Mouse (Mus musculus): ENCODE measurements around the gene Dpyd. TPM values are rescaled to one million over a fixed set of nuclear protein-coding genes. Genes with fewer than 3 reads are reported as not detected.

Gene Dpyd
- polyA plus RNA-seq, 1 experiment from 2014 or later = 2.3 TPM

- no peaks in the 10 kb centered on the region for H3K36me3 ChIP-seq
- H3K9me3 ChIP-seq (replicated peaks) = no peaks in the 10 kb centered on the region
- no peak overlapping the region for H3K9ac ChIP-seq
- 55% methylated on average over 2 of the region's 2 CpGs for WGBS (ENCODE audit: insufficient replicate concordance)
- ATAC-seq = no peak
- H3K4me3 ChIP-seq = no peak overlapping the region
- H3K27ac ChIP-seq = no peak overlapping the region
- no peak overlapping the region for H3K4me2 ChIP-seq
- H3K27me3 ChIP-seq (replicated peaks) = no peaks in the 10 kb centered on the region
- no peaks in the 10 kb centered on the region for H3K4me1 ChIP-seq
Observed at GRCm38 (mm10) chr3:118753623-118754022, 191.7 kb downstream of the Dpyd start.

GRCm38 (mm10) chr3:118756099-118756498, 194.2 kb downstream of the Dpyd start:
- ATAC-seq = no peak
- WGBS (ENCODE audit: insufficient replicate concordance) = 62% methylated on average over 1 of the region's 1 CpGs

GRCm38 (mm10) chr3:118812885-118813284, 251.0 kb downstream of the Dpyd start:
- Histone ChIP-seq H3K4me1 (no peaks in the 10 kb centered on the region), H3K27ac (no peak overlapping the region), H3K9ac (no peak overlapping the region), H3K36me3 (no peaks in the 10 kb centered on the region), H3K27me3 (replicated peaks) (no peaks in the 10 kb centered on the region), H3K4me3 (no peak overlapping the region), H3K9me3 (replicated peaks) (no peaks in the 10 kb centered on the region), H3K4me2 (no peak overlapping the region)
- ATAC-seq = no peak
- 64% methylated on average over 1 of the region's 1 CpGs for WGBS (ENCODE audit: insufficient replicate concordance)

More at GRCm38 (mm10) chr3:118756099-118756498, 194.2 kb downstream of the Dpyd start:
- Histone ChIP-seq H3K4me2 (no peak overlapping the region), H3K4me1 (no peaks in the 10 kb centered on the region), H3K27ac (no peak overlapping the region), H3K9me3 (replicated peaks) (no peaks in the 10 kb centered on the region), H3K27me3 (replicated peaks) (no peaks in the 10 kb centered on the region), H3K36me3 (no peaks in the 10 kb centered on the region), H3K4me3 (no peak overlapping the region), H3K9ac (no peak overlapping the region)

GRCm38 (mm10) chr3:118850613-118851527, 288.9 kb downstream of the Dpyd start:
- H3K36me3 ChIP-seq = no peaks in the 10 kb centered on the region
- no peak overlapping the region for H3K9ac ChIP-seq
- no peak overlapping the region for H3K4me2 ChIP-seq
- no peak for ATAC-seq
- H3K4me3 ChIP-seq = no peak overlapping the region
- H3K27ac ChIP-seq = no peak overlapping the region
- no peaks in the 10 kb centered on the region for H3K27me3 ChIP-seq (replicated peaks)
- H3K4me1 ChIP-seq = no peaks in the 10 kb centered on the region
- WGBS (ENCODE audit: insufficient replicate concordance) = 47% methylated on average over 4 of the region's 4 CpGs
- H3K9me3 ChIP-seq (replicated peaks) = no peaks in the 10 kb centered on the region

- no peak for ATAC-seq
- no peak overlapping the region for H3K9ac ChIP-seq
- 66% methylated on average over 5 of the region's 5 CpGs for WGBS (ENCODE audit: insufficient replicate concordance)
- H3K4me1 ChIP-seq = no peaks in the 10 kb centered on the region
- H3K9me3 ChIP-seq (replicated peaks) = no peaks in the 10 kb centered on the region
- no peaks in the 10 kb centered on the region for H3K36me3 ChIP-seq
- H3K4me2 ChIP-seq = no peak overlapping the region
- H3K27ac ChIP-seq = no peak overlapping the region
- H3K27me3 ChIP-seq (replicated peaks) = no peaks in the 10 kb centered on the region
- no peak overlapping the region for H3K4me3 ChIP-seq
Observed at GRCm38 (mm10) chr3:118852711-118853110, 290.8 kb downstream of the Dpyd start.

GRCm38 (mm10) chr3:118855411-118855810, 293.5 kb downstream of the Dpyd start:
- Histone ChIP-seq H3K27ac (no peak overlapping the region), H3K4me2 (no peak overlapping the region), H3K27me3 (replicated peaks) (no peaks in the 10 kb centered on the region), H3K4me1 (no peaks in the 10 kb centered on the region), H3K9ac (no peak overlapping the region), H3K9me3 (replicated peaks) (no peaks in the 10 kb centered on the region), H3K36me3 (no peaks in the 10 kb centered on the region), H3K4me3 (no peak overlapping the region)
- WGBS (ENCODE audit: insufficient replicate concordance) = 61% methylated on average over 7 of the region's 7 CpGs
- ATAC-seq = no peak

GRCm38 (mm10) chr3:118869113-118870107, 307.5 kb downstream of the Dpyd start:
- H3K27me3 ChIP-seq (replicated peaks) = no peaks in the 10 kb centered on the region
- H3K9me3 ChIP-seq (replicated peaks) = no peaks in the 10 kb centered on the region
- ATAC-seq = no peak
- H3K4me3 ChIP-seq = no peak overlapping the region
- no peak overlapping the region for H3K9ac ChIP-seq
- H3K36me3 ChIP-seq = no peaks in the 10 kb centered on the region
- H3K4me2 ChIP-seq = no peak overlapping the region
- WGBS (ENCODE audit: insufficient replicate concordance) = 63% methylated on average over 10 of the region's 10 CpGs
- H3K4me1 ChIP-seq = no peaks in the 10 kb centered on the region
- no peak overlapping the region for H3K27ac ChIP-seq

- no peak overlapping the region for H3K9ac ChIP-seq
- no peaks in the 10 kb centered on the region for H3K36me3 ChIP-seq
- H3K27ac ChIP-seq = no peak overlapping the region
- ATAC-seq = no peak
- H3K4me2 ChIP-seq = no peak overlapping the region
- H3K27me3 ChIP-seq (replicated peaks) = no peaks in the 10 kb centered on the region
- H3K4me3 ChIP-seq = no peak overlapping the region
- no peaks in the 10 kb centered on the region for H3K4me1 ChIP-seq
- H3K9me3 ChIP-seq (replicated peaks) = no peaks in the 10 kb centered on the region
- 56% methylated on average over 2 of the region's 2 CpGs for WGBS (ENCODE audit: insufficient replicate concordance)
Observed at GRCm38 (mm10) chr3:118875871-118876270, 313.9 kb downstream of the Dpyd start.

- no peak for ATAC-seq
- Histone ChIP-seq H3K4me3 (no peak overlapping the region), H3K27ac (no peak overlapping the region), H3K4me2 (no peak overlapping the region), H3K27me3 (replicated peaks) (no peaks in the 10 kb centered on the region), H3K4me1 (no peaks in the 10 kb centered on the region), H3K36me3 (no peaks in the 10 kb centered on the region), H3K9me3 (replicated peaks) (no peaks in the 10 kb centered on the region), H3K9ac (no peak overlapping the region)
- 81% methylated on average over 11 of the region's 11 CpGs for WGBS (ENCODE audit: insufficient replicate concordance)
Observed at GRCm38 (mm10) chr3:118899036-118899435, 337.1 kb downstream of the Dpyd start.

GRCm38 (mm10) chr3:118991312-118991711, 429.4 kb downstream of the Dpyd start:
- H3K4me3 ChIP-seq = no peak overlapping the region
- H3K4me2 ChIP-seq = no peak overlapping the region
- no peak overlapping the region for H3K27ac ChIP-seq
- H3K9me3 ChIP-seq (replicated peaks) = no peaks in the 10 kb centered on the region
- no peaks in the 10 kb centered on the region for H3K4me1 ChIP-seq
- no peak overlapping the region for H3K9ac ChIP-seq
- no peaks in the 10 kb centered on the region for H3K27me3 ChIP-seq (replicated peaks)
- no peak for ATAC-seq
- 76% methylated on average over 2 of the region's 2 CpGs for WGBS (ENCODE audit: insufficient replicate concordance)
- no peaks in the 10 kb centered on the region for H3K36me3 ChIP-seq

GRCm38 (mm10) chr3:118991793-118992192, 429.9 kb downstream of the Dpyd start:
- 66% methylated on average over 4 of the region's 4 CpGs for WGBS (ENCODE audit: insufficient replicate concordance)
- Histone ChIP-seq H3K27ac (no peak overlapping the region), H3K4me2 (no peak overlapping the region), H3K36me3 (no peaks in the 10 kb centered on the region), H3K9me3 (replicated peaks) (no peaks in the 10 kb centered on the region), H3K9ac (no peak overlapping the region), H3K4me1 (no peaks in the 10 kb centered on the region), H3K4me3 (no peak overlapping the region), H3K27me3 (replicated peaks) (no peaks in the 10 kb centered on the region)
- ATAC-seq = no peak

GRCm38 (mm10) chr3:119021255-119021654, 459.3 kb downstream of the Dpyd start:
- H3K27ac ChIP-seq = no peak overlapping the region
- H3K27me3 ChIP-seq (replicated peaks) = no peaks in the 10 kb centered on the region
- no peaks in the 10 kb centered on the region for H3K4me1 ChIP-seq
- no peaks in the 10 kb centered on the region for H3K9me3 ChIP-seq (replicated peaks)
- 63% methylated on average over 7 of the region's 7 CpGs for WGBS (ENCODE audit: insufficient replicate concordance)
- no peak overlapping the region for H3K4me2 ChIP-seq
- H3K36me3 ChIP-seq = no peaks in the 10 kb centered on the region
- no peak overlapping the region for H3K9ac ChIP-seq
- no peak overlapping the region for H3K4me3 ChIP-seq
- no peak for ATAC-seq
